Mouse (Mus musculus) intestine, embryonic 15.5 days (tissue): Measurements from ENCODE around the gene Retreg1. TPM values are rescaled to one million over a fixed set of nuclear protein-coding genes. Genes with fewer than 3 reads are reported as not detected.

ENCODE experiments used
- ATAC-seq: fragments of 200-750 bp; cut with Nextera tagmentation; 2 replicates; pipeline ENCODE4 v1.8.0; 2017; ENCODE audit warnings: moderate TSS enrichment, moderate library complexity
- H3K27ac ChIP-seq: fragments of 300-500 bp; sonication (generic); 2 replicates; pipeline ENCODE4 v1.5.1; 2015; ENCODE audit warnings: mild to moderate bottlenecking, inconsistent platforms
- H3K27me3 ChIP-seq: fragments of 300-500 bp; sonication (generic); replicated peaks from 2 replicates; pipeline ENCODE4 v1.6.1; 2015; ENCODE audit warnings: inconsistent platforms
- H3K36me3 ChIP-seq: fragments of 300-500 bp; sonication (generic); 2 replicates; pipeline ENCODE4 v1.6.1; 2015; ENCODE audit warnings: inconsistent platforms
- H3K4me1 ChIP-seq: fragments of 300-500 bp; sonication (generic); replicated peaks from 2 replicates; pipeline ENCODE4 v1.6.1; 2015; ENCODE audit warnings: inconsistent platforms
- H3K4me2 ChIP-seq: fragments of 300-500 bp; sonication (generic); replicated peaks from 2 replicates; pipeline ENCODE4 v1.6.1; 2015; ENCODE audit warnings: mild to moderate bottlenecking, inconsistent platforms
- H3K4me3 ChIP-seq: fragments of 300-500 bp; sonication (generic); replicated peaks from 2 replicates; pipeline ENCODE4 v1.5.1; 2015; ENCODE audit warnings: inconsistent platforms
- H3K9ac ChIP-seq: fragments of 300-500 bp; sonication (generic); 2 replicates; pipeline ENCODE4 v1.6.1; 2015; ENCODE audit warnings: inconsistent platforms
- H3K9me3 ChIP-seq: fragments of 300-500 bp; sonication (generic); 2 replicates; pipeline ENCODE4 v1.6.1; 2016; ENCODE audit warnings: inconsistent platforms
- WGBS: fragments of 180-500 bp; shearing (Covaris S2); methylation state at CpG from one replicate; pipeline ENCODE4 v1.1.7; 2015; 5-methylcytosine and 5-hydroxymethylcytosine counted together
- polyA plus RNA-seq: library from polyadenylated mRNA; unstranded; fragments of >200 nt; fragmentation: Nextera tagmentation; extraction: Ambion mirVana; gene quantifications from 2 replicates; pipeline ENCODE4 v1.2.1, GENCODE M21; 2015

The Retreg1 gene
- polyA plus RNA-seq, 1 experiment from 2014 or later, result 10.7 TPM

GRCm38 (mm10) chr15:25834920-25835674, 7.9 kb upstream of the Retreg1 start:
- no peaks in the 10 kb centered on the region for H3K4me1 ChIP-seq
- no peak overlapping the region for H3K27ac ChIP-seq
- H3K36me3 ChIP-seq, result no peaks in the 10 kb centered on the region
- no peak overlapping the region for H3K4me2 ChIP-seq
- no peak overlapping the region for H3K4me3 ChIP-seq
- no peaks in the 10 kb centered on the region for H3K27me3 ChIP-seq
- 80% methylated on average over 17 of the region's 17 CpGs for WGBS
- no peaks in the 10 kb centered on the region for H3K9me3 ChIP-seq
- no peak for ATAC-seq
- H3K9ac ChIP-seq, result no peak overlapping the region

- Histone ChIP-seq H3K36me3 (no peaks in the 10 kb centered on the region), H3K27ac (no peak overlapping the region), H3K4me2 (peak overlapping the region; percentile 92), H3K27me3 (peaks cover 10% of the 10 kb centered on the region), H3K4me3 (peak overlapping the region; percentile 76), H3K9me3 (no peaks in the 10 kb centered on the region), H3K4me1 (peaks cover 10% of the 10 kb centered on the region; the same call in 1 of the 2 replicates), H3K9ac (peak overlapping the region; percentile 62)
- peak; percentile 20 for ATAC-seq
- WGBS, result 15% methylated on average over 16 of the region's 16 CpGs
These were observed 406 bp upstream of the Retreg1 start for GRCm38 (mm10) chr15:25842462-25843085.

- Histone ChIP-seq H3K9ac (no peak overlapping the region), H3K27me3 (peaks cover 10% of the 10 kb centered on the region), H3K9me3 (no peaks in the 10 kb centered on the region), H3K36me3 (no peaks in the 10 kb centered on the region), H3K27ac (no peak overlapping the region), H3K4me2 (peak overlapping the region; percentile 92), H3K4me1 (peaks cover 10% of the 10 kb centered on the region; the same call in 1 of the 2 replicates), H3K4me3 (peak overlapping the region; percentile 76)
- 19% methylated on average over 11 of the region's 11 CpGs for WGBS
- no peak for ATAC-seq
These were observed 1.1 kb downstream of the Retreg1 start for GRCm38 (mm10) chr15:25844013-25844570.

DNA sequence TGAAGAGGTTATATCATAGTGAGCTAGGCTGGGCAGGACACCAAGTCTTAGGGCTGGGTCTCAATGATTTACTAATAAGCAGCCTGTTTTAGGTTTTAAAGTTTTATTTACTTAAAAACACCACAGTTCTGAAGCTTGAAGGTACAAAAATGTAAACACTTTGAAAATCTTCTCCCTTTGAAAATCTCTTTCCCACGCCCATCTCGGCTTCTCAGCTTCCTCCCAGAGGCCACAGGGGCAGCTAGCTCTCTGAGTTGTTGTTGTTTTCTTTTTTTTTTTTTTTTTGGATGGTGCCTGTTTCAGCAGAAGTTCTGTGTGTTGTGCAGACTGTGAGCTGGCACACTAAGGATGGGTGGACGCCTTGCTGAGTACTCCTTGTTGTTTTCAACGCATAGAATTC, 1.8 kb downstream of the Retreg1 start:
- WGBS, result 60% methylated on average over 4 of the region's 4 CpGs
- no peak for ATAC-seq
- Histone ChIP-seq H3K27me3 (peaks cover 10% of the 10 kb centered on the region), H3K9me3 (no peaks in the 10 kb centered on the region), H3K9ac (no peak overlapping the region), H3K4me2 (no peak overlapping the region), H3K27ac (no peak overlapping the region), H3K4me1 (peaks cover 10% of the 10 kb centered on the region; the same call in 1 of the 2 replicates), H3K4me3 (no peak overlapping the region), H3K36me3 (no peaks in the 10 kb centered on the region)

- Histone ChIP-seq H3K9me3 (no peaks in the 10 kb centered on the region), H3K27me3 (peaks cover 4% of the 10 kb centered on the region), H3K9ac (no peak overlapping the region), H3K36me3 (no peaks in the 10 kb centered on the region), H3K4me1 (peaks cover 8% of the 10 kb centered on the region; the same call in 1 of the 2 replicates), H3K27ac (no peak overlapping the region), H3K4me2 (no peak overlapping the region), H3K4me3 (no peak overlapping the region)
- 95% methylated on average over 1 of the region's 1 CpGs for WGBS
- ATAC-seq, result no peak
These were observed 4.7 kb downstream of the Retreg1 start for GRCm38 (mm10) chr15:25847576-25848168.

DNA sequence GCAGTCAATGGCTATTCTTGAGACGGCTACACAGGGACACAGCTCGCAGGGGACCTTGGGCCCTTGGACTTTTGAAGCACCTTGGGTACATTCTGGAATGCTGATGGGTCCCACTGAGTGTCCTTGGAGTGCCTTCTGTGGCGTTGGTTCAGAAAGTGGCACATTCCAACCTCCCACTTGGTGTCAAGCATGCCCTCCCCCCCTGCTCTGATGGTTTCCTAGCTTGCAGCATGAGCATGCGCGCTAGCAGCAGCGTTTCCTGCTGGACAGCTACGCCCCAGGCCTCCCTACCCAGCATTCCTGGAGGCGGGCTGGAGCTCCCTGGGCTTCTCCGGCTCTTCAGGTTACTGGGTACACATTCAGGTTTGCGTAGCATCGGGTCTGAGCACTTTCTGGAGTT, 7.6 kb downstream of the Retreg1 start:
- H3K9me3 ChIP-seq, result no peaks in the 10 kb centered on the region

DNA sequence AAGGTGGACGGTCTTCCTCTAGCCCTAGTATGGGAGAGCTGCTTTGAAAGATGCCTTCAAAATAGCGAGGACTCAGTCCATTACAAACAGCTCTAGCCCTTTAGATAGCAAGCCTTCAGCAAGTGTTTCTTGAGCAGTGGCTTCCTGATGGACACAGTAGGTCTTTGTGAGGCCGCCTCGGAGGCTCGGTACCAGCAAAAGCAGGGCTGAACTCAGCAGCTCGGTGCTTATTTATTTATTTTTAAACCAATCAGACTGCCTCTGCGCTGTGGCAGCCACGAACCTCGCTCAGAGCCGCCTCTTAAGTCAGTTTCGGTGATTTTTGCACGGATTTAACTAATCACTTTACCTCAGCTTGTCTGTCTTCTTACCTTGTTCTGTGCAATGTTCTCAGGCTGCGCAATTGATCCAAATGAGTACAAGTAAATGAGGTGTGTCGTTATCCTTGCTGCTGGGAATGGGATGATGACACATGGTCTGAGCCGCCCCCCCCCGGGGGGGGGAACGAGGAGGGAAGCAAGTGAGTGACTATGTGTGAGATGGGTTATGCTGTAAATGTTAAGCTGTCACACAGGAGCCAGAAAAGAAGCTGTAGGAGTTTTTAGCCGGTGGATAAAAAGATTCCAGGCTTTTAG, 11.4 kb downstream of the Retreg1 start:
- H3K27me3 ChIP-seq, result no peaks in the 10 kb centered on the region
- no peak overlapping the region for H3K9ac ChIP-seq
- H3K27ac ChIP-seq, result no peak overlapping the region
- H3K36me3 ChIP-seq, result no peaks in the 10 kb centered on the region
- no peak overlapping the region for H3K4me3 ChIP-seq
- ATAC-seq, result no peak
- H3K9me3 ChIP-seq, result no peaks in the 10 kb centered on the region
- no peaks in the 10 kb centered on the region for H3K4me1 ChIP-seq
- H3K4me2 ChIP-seq, result no peak overlapping the region
- 71% methylated on average over 18 of the region's 18 CpGs for WGBS

More for the DNA sequence above, 7.6 kb downstream of the Retreg1 start:
- H3K4me2 ChIP-seq, result no peak overlapping the region
- no peak overlapping the region for H3K9ac ChIP-seq
- H3K36me3 ChIP-seq, result no peaks in the 10 kb centered on the region
- no peaks in the 10 kb centered on the region for H3K27me3 ChIP-seq
- no peak overlapping the region for H3K4me3 ChIP-seq
- no peaks in the 10 kb centered on the region for H3K4me1 ChIP-seq
- H3K27ac ChIP-seq, result no peak overlapping the region
- no peak for ATAC-seq
- WGBS, result 66% methylated on average over 11 of the region's 11 CpGs

DNA sequence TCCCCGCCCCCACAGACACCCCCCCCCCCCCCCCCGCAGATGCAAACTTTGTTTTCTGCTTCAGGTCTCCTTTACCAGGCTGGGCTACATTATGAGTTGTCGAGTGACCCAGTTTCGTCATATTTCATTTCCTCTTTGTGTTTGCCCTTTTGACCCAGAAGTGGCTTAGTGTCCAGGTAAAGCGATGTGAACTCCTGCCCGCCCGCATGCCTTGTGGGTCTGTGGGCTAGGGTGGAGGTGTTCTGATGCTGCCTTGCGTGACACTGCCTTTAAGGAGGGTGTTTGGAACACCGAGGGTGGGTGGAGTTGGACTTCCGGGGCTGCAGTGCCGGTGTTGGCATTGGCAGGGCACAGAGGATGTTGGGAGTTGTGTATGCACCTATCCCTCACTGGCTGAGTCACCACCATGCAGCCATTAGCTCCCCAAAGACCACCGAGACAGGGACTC, 15.7 kb downstream of the Retreg1 start:
- no peaks in the 10 kb centered on the region for H3K36me3 ChIP-seq
- H3K4me3 ChIP-seq, result no peak overlapping the region
- WGBS, result 71% methylated on average over 10 of the region's 12 CpGs
- H3K4me1 ChIP-seq, result no peaks in the 10 kb centered on the region
- no peak overlapping the region for H3K4me2 ChIP-seq
- H3K27ac ChIP-seq, result no peak overlapping the region
- ATAC-seq, result 0 out of 2 replicates have a peak, but pooled peaks have one; percentile 23
- no peaks in the 10 kb centered on the region for H3K9me3 ChIP-seq
- no peaks in the 10 kb centered on the region for H3K27me3 ChIP-seq
- H3K9ac ChIP-seq, result no peak overlapping the region

- 44% methylated on average over 3 of the region's 3 CpGs for WGBS
- Histone ChIP-seq H3K4me3 (no peak overlapping the region), H3K27ac (no peak overlapping the region), H3K9me3 (no peaks in the 10 kb centered on the region), H3K9ac (no peak overlapping the region), H3K36me3 (no peaks in the 10 kb centered on the region), H3K4me1 (no peaks in the 10 kb centered on the region), H3K27me3 (no peaks in the 10 kb centered on the region), H3K4me2 (no peak overlapping the region)
- no peak for ATAC-seq
These were observed 16.5 kb downstream of the Retreg1 start for GRCm38 (mm10) chr15:25859469-25859868.

DNA sequence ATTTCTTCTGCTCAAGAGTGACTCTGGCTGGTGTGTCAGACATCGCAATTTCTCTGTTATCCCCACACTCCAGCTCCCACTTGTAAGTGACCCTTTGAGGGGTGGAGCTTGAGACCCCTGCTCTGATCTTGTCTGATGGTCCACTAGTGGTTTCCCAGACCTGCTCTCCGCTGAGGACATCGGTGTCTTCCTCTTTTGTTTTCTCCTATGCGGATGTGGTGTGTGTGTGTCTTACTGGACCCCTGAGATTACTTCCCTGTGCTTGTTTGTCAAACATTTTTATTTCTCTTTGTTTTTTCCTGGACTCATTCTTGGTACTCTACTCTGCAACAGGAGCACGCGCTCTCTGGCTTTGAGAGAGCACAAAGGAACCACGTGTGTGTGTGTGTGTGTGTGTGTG, 18.9 kb downstream of the Retreg1 start:
- 80% methylated on average over 7 of the region's 7 CpGs for WGBS
- Histone ChIP-seq H3K27ac (no peak overlapping the region), H3K4me3 (no peak overlapping the region), H3K9me3 (no peaks in the 10 kb centered on the region), H3K27me3 (no peaks in the 10 kb centered on the region), H3K4me1 (no peaks in the 10 kb centered on the region), H3K36me3 (no peaks in the 10 kb centered on the region), H3K4me2 (no peak overlapping the region), H3K9ac (no peak overlapping the region)
- no peak for ATAC-seq

DNA sequence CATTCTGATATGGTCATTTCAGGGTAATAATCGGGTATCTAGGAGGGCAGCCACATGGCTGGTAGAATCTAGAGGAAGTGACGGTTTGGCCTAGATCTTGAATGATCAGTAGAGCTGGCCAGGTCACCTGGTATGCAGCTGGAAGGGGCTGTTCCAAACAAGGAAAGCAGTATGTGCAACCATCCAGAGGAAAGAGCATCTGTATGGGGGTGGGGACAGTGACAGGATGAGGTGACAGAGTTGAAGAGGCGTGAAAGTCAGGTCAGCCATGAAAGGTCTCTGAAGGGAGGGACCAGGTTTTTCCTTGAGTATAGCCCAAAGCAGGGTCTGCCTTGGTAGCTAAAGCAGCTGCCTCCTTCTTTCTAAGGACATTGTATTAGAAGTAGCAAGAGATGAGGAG, 22.6 kb downstream of the Retreg1 start:
- WGBS, result 87% methylated on average over 3 of the region's 3 CpGs
- Histone ChIP-seq H3K27me3 (no peaks in the 10 kb centered on the region), H3K4me2 (no peak overlapping the region), H3K9me3 (no peaks in the 10 kb centered on the region), H3K4me1 (no peaks in the 10 kb centered on the region), H3K27ac (no peak overlapping the region), H3K9ac (no peak overlapping the region), H3K36me3 (no peaks in the 10 kb centered on the region), H3K4me3 (no peak overlapping the region)
- ATAC-seq, result no peak

DNA sequence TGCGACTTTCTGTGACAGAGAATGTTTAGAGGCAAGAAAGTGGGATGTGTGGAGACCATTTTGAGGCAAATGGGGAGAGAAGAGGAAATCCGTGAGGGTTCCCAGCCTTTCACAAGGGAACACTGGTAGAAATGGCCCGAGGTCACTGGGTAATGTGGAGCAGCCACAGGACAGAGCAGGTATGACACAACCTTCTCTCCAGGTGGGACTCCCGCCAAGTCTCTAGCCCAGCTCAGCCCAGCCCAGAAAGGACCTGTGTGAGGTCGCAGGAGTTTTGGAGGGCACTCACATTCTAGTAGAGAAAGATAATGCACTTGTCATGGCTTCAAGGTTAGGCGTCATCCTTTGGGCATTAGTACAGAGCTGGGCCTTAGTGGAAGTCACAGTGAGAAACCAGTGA, 23.1 kb downstream of the Retreg1 start:
- no peak overlapping the region for H3K9ac ChIP-seq
- H3K4me1 ChIP-seq, result no peaks in the 10 kb centered on the region
- no peaks in the 10 kb centered on the region for H3K9me3 ChIP-seq
- H3K27ac ChIP-seq, result no peak overlapping the region
- ATAC-seq, result no peak
- 83% methylated on average over 6 of the region's 6 CpGs for WGBS
- H3K36me3 ChIP-seq, result no peaks in the 10 kb centered on the region
- no peaks in the 10 kb centered on the region for H3K27me3 ChIP-seq
- no peak overlapping the region for H3K4me3 ChIP-seq
- H3K4me2 ChIP-seq, result no peak overlapping the region
